Mouse (Mus musculus) layer of hippocampus, adult 2 months (tissue): Measurements from ENCODE around the gene Stxbp5. TPM values are rescaled to one million over a fixed set of nuclear protein-coding genes. Genes with fewer than 3 reads are reported as not detected.

Experiments
- DNase-seq, 2 experiments: peaks; one replicate each; pipeline ENCODE4 v3.0.0; 2022; ENCODE audit warnings: low spot score in 2 of 2
- H3K27ac ChIP-seq: fragments of 200-600 bp; 2 replicates; pipeline ENCODE4 v1.8.1; 2022
- H3K4me3 ChIP-seq: fragments of 200-600 bp; 2 replicates; pipeline ENCODE4 v1.8.1; 2022; ENCODE audit warnings: mild to moderate bottlenecking
- CTCF ChIP-seq: fragments of 200-600 bp; conservative IDR thresholded peaks from 2 replicates; pipeline ENCODE4 v1.8.1; 2022; ENCODE audit warnings: antibody characterized with exemption, mild to moderate bottlenecking, moderate library complexity
- total RNA-seq, 2 experiments: library from RNA; stranded (reverse); gene quantifications; 2 replicates each; pipeline ENCODE4 v1.2.3; 2021

The Stxbp5 gene
- total RNA-seq, 2 experiments from 2014 or later, result 117 to 122 TPM

DNA sequence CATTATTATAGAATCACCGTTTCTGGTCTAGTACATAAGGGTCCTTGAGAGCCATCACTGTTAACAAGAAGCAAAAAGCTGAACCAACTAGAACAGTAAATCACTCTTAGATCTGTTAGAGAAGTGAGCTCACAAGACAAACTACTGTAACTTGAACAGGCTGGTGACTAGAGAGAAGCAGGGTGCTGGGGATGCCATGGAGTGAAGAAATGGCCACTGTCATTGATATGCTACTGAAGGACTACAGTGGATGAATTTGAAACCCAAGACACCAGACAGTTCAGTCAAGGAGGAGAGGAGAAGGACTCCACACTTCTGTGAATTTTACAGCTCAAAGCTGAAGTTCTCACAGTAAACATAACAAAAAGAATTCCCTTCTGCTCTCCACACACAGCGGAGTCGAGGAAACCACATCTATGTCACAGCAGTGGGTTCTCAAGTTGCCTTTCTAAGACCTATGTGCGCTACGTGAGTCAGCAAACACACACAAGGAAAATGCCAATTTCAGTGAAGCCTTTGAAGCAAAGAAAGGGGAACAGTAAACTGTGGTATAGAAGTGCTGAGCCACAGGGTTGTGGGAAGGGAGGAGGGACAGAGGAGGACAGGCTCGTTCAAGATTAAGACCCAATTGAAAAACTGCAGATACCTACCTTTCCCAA is 20.7 kb downstream of the Stxbp5 start:
- DNase-seq, result no peak
- peak overlapping the region; percentile 75; the same call in 1 of the 2 replicates for H3K27ac ChIP-seq
- no peak for TF ChIP-seq CTCF
- no peak overlapping the region for H3K4me3 ChIP-seq

DNA sequence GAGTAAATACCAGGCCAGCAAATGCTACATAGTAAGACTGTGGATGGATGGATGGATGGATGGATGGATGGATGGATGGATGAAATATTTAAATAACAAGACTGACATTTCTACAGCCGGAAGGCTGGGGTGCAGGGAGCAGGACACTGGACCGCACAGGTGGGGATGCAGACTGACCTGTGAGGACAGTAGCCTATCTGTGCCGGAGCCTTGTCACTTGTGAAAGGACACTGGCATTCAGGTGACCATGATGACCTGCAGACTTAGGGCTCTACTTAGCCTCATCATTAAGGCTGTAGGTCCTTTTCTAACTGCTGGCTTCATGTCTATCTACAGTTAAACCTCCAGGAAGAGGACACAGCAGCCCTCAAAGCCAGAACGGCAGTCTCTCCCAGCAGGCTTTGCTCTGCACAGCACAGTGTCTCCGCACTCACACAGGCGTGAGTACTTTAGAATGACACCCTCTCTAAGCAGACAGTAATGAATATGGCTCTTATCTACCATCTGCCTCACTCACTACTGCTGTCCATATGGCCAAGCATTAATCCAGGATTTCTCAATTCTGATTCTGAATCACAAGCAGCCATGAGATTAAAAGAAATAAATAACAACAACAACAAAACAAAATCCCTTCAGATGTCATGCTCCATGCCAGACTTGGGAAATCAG is 21.9 kb downstream of the Stxbp5 start:
- Histone ChIP-seq H3K4me3 (no peak overlapping the region), H3K27ac (peak overlapping the region; percentile 75)
- no peak for DNase-seq
- TF ChIP-seq CTCF, result no peak

DNA sequence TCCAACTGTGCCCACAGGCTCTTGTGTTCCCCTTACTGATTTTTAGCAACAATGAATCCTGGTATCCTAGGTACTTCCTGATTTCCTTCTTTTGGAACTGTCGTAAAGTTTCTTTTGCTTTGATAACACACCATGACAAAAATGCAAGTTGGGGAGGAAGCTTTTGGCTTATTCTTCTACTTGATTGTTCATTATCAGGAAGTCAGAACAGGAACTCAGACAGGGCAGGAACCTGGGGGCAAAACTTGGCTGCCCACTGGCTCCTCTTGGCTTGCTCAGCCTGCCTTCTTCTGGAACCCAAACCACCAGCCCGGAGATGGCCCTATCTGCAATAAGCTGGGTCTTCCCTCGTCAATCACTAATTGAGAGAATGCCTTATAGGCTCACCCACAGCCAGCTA is 25.0 kb downstream of the Stxbp5 start:
- H3K27ac ChIP-seq, result no peak overlapping the region
- no peak for TF ChIP-seq CTCF
- H3K4me3 ChIP-seq, result no peak overlapping the region
- DNase-seq, result no peak

DNA sequence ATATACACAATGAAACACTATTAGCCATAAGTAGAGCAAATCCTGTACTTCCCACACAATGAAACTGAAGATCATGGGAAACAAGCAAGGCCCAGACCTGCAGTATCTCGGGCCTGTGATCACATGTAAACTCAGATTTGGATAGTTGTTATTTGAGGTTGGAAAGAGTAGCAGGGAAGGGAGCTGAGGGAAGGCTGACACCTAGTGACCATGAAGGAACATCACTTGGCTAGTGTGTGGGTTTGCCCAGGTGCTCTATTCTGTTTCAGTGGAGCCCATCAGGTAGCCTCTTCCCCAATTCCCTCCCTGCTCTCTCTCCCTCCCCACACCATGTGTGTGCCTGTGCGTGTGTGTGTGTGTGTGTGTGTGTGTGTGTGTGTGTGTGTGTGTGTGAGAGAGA is 28.7 kb downstream of the Stxbp5 start:
- no peak overlapping the region for H3K27ac ChIP-seq
- H3K4me3 ChIP-seq, result no peak overlapping the region
- peak; percentile 63 for TF ChIP-seq CTCF
- DNase-seq, result no peak

DNA sequence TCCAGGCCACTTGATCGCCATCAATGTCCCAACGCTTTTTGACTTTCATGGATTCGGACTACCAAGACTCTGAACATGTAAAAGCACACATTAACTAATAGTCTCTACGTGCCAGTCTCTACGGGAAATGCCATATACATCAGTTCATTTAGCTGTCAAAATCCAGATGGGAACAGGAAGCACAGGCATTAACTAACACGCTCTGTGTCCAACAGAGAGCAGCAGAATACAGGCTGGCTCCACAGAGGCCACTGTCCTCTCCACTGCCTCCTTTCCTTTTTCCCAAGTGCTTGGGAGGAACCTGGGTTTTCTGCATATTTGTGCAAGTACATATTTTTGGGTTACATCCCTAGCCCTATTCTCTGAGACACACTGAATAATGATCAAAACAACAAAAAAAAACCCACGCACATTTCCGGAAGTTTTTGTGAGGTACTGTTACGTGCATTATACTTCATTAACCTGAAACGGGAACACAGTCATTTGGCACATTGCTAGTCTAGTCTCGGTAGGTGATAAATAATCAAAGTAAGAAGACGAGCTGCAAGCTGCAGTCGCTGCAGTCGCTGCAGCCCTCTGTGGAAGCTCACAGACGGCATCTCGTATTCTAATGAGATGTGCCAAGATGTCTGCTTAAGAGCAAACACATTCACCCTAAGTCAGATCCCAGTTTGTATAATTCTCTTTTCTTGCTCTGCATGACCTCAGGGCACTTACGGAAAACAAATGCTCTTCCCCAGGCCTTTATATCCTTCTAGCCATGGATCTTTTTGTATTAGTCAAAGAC is 33.9 kb downstream of the Stxbp5 start:
- Histone ChIP-seq H3K27ac (peak overlapping the region; percentile 44), H3K4me3 (no peak overlapping the region)
- TF ChIP-seq CTCF, result 0 out of 2 replicates have a peak, but pooled peaks have one; percentile 19
- DNase-seq, result no peak

- Histone ChIP-seq H3K4me3 (no peak overlapping the region), H3K27ac (peak overlapping the region; percentile 58)
- TF ChIP-seq CTCF, result no peak
- DNase-seq, result no peak
Observed at GRCm38 (mm10) chr10:9860022-9860421, 40.9 kb downstream of the Stxbp5 start.

GRCm38 (mm10) chr10:9859476-9859875 is 41.4 kb downstream of the Stxbp5 start:
- Histone ChIP-seq H3K27ac (peak overlapping the region; percentile 58), H3K4me3 (no peak overlapping the region)
- TF ChIP-seq CTCF, result no peak
- DNase-seq, result no peak

GRCm38 (mm10) chr10:9857850-9858249 is 43.0 kb downstream of the Stxbp5 start:
- no peak for TF ChIP-seq CTCF
- no peak for DNase-seq
- no peak overlapping the region for H3K27ac ChIP-seq

GRCm38 (mm10) chr10:9856792-9857191 is 44.1 kb downstream of the Stxbp5 start:
- TF ChIP-seq CTCF, result no peak
- Histone ChIP-seq H3K27ac (peak overlapping the region; percentile 39; the same call in 1 of the 2 replicates), H3K4me3 (no peak overlapping the region)
- no peak for DNase-seq

More at GRCm38 (mm10) chr10:9857850-9858249, 43.0 kb downstream of the Stxbp5 start:
- H3K4me3 ChIP-seq, result no peak overlapping the region

- no peak for DNase-seq
- no peak overlapping the region for H3K4me3 ChIP-seq
- TF ChIP-seq CTCF, result no peak
Observed at GRCm38 (mm10) chr10:9846408-9846807, 54.5 kb downstream of the Stxbp5 start.

DNA sequence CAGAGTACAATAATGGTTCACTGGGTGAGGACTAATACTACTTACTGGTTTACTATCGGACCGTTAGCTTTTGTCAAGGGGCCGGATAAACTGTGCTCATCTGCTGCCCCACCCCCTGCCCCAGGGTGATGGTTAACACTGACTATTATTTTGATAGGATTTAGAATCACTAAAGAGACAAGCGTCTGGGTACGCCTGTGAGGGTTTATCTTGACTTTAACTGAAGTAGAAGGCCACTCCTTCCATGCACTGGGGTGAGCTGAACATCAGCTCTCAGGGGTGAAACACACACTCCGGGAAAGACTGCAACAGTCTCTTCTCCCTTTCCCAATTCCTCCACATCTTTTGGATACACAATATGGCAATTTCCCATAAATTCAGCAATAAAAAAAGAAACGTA is 61.5 kb downstream of the Stxbp5 start:
- TF ChIP-seq CTCF, result no peak
- DNase-seq, result no peak
- Histone ChIP-seq H3K27ac (no peak overlapping the region), H3K4me3 (no peak overlapping the region)

More at GRCm38 (mm10) chr10:9846408-9846807, 54.5 kb downstream of the Stxbp5 start:
- H3K27ac ChIP-seq, result peak overlapping the region; percentile 15; the same call in 1 of the 2 replicates

GRCm38 (mm10) chr10:9834986-9835385 is 65.9 kb downstream of the Stxbp5 start:
- DNase-seq, result no peak
- Histone ChIP-seq H3K27ac (no peak overlapping the region), H3K4me3 (no peak overlapping the region)
- no peak for TF ChIP-seq CTCF

DNA sequence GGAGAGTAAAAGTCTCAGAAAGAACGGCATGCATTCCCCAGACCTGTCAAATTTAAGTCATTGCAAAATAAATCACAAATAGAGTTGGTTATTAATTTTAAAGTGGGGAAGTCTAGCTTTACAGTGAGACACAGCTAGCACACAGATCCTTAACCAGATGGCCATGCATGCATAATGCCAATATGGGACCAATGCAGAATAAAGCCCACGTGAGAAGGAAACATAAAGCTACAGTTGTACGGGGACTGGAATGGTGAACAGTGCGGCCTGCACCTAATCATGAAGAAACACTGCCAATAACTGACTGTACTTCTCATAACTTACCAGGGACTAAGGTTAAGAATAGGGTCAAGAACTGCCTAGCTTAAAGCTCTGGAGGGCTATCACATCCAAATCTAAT is 67.9 kb downstream of the Stxbp5 start:
- no peak overlapping the region for H3K4me3 ChIP-seq
- no peak for TF ChIP-seq CTCF
- no peak for DNase-seq
- H3K27ac ChIP-seq, result no peak overlapping the region
